Mouse (Mus musculus): ENCODE results near the gene Asic2. TPM values are rescaled to one million over a fixed set of nuclear protein-coding genes. Genes with fewer than 3 reads are reported as not detected.
A peak's percentile ranks its signal among the peaks of the same experiment; 100 is the strongest.
"Not testable (repeated sequence)": the region's sequence is repeated elsewhere in the genome, so short reads cannot be mapped to it uniquely, and the experiment has no call there.

The Asic2 gene
- polyA plus RNA-seq, 1 experiment from 2014 or later, result 7.7 TPM

DNA sequence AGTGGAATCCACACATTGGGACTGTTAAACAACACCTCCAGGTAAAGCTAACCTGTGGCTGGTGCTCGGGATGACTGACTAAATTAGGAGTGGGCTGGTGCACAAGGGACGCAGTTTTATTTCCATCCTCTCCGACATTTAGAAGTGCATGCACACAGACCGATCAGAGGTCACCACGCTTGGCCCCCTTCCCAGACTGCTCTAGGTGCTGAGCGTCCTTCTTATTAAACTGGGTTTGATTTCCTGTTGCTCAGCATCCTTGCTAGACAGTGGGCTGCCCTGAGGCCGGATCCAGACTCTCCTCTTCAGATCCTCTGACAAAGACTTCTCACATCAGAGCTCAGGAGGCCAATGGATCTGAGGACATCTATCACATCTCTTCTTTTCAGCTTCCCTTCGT, 596.7 kb downstream of the Asic2 start:
- Histone ChIP-seq H3K27me3 (no peaks in the 10 kb centered on the region; the same call in 1 of the 2 replicates), H3K4me3 (no peak overlapping the region), H3K4me2 (no peak overlapping the region), H3K9ac (no peak overlapping the region), H3K36me3 (no peaks in the 10 kb centered on the region), H3K4me1 (replicated peaks) (peaks cover 32% of the 10 kb centered on the region), H3K9me3 (no peaks in the 10 kb centered on the region), H3K27ac (0 out of 2 replicates have a peak overlapping the region, but pooled peaks have one; percentile 15)
- no peak for ATAC-seq (ENCODE audit: low FRiP score)
- WGBS, result 52% methylated on average over 8 of the region's 8 CpGs

DNA sequence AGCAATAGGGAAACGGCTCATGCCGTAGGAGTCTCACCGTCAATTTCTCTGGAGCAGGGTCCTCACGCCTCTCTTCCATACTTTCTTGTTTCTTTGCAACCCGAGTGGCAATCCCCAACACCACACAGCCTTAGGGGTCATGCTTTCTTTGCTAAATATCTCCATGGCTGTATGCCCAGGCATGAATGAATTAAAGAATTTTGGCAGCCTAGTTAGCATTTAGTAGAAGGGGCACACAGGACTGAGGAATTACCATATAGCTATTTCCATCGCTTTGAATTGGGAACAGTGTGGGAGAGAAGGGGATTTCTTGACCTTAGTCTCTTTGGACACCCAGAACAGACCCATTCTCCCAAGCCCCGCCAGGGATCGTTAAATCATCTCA, 597.8 kb downstream of the Asic2 start:
- 46% methylated on average over 8 of the region's 8 CpGs for WGBS
- Histone ChIP-seq H3K9me3 (no peaks in the 10 kb centered on the region), H3K36me3 (no peaks in the 10 kb centered on the region), H3K9ac (no peak overlapping the region), H3K4me1 (replicated peaks) (peaks cover 32% of the 10 kb centered on the region), H3K27ac (no peak overlapping the region; the same call in 1 of the 2 replicates), H3K27me3 (no peaks in the 10 kb centered on the region; the same call in 1 of the 2 replicates), H3K4me2 (no peak overlapping the region), H3K4me3 (no peak overlapping the region)
- ATAC-seq (ENCODE audit: low FRiP score), result no peak

DNA sequence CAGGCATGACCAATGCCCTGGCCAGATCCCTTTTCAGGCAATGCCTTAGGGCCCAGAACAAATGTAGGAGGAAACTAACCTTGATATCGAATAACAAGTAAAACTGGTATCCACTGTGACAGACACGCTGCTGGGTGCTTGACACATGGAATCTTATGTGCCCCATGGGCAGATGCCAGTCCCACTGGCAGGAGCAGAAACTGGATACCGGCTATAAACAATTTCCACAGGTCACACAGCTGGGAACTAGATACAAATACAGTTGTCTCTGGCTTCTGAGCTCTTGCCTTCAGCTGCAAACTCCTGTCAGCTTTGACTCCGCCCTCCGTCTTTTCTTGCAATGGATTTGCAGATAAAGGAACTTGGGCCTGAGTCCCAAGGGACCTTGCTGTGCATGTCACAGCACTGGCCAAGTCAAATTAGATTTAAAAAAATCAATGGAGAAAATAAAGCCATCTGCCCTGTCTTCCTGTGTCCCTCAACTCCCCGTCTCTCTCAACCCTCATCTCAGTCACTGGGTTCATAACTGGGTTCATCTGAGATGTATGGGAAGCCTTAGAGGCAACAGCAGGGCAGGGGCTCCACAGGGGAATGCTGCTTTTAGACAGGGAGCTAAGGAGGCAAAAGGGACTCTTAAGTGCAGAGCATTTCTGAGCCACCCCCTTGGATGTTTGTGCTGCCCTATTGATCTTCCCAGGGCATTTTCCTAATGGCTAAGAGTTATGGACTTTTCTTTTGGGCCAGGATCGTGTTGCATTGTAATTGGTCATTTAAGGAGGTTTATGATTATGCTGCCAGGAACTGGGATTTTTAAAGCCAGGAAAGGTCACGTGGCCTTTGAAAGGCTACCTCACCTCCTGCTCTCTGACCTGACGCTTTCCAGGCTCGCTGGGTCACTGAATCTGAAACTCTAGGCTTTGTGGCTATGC, 598.5 kb downstream of the Asic2 start:
- no peaks in the 10 kb centered on the region; the same call in 1 of the 2 replicates for H3K27me3 ChIP-seq
- H3K36me3 ChIP-seq, result no peaks in the 10 kb centered on the region
- H3K9ac ChIP-seq, result no peak overlapping the region
- ATAC-seq (ENCODE audit: low FRiP score), result no peak
- H3K27ac ChIP-seq, result no peak overlapping the region; the same call in 1 of the 2 replicates
- H3K4me2 ChIP-seq, result no peak overlapping the region
- H3K4me3 ChIP-seq, result no peak overlapping the region
- H3K9me3 ChIP-seq, result no peaks in the 10 kb centered on the region
- WGBS, result 41% methylated on average over 10 of the region's 10 CpGs
- H3K4me1 ChIP-seq (replicated peaks), result peaks cover 32% of the 10 kb centered on the region

DNA sequence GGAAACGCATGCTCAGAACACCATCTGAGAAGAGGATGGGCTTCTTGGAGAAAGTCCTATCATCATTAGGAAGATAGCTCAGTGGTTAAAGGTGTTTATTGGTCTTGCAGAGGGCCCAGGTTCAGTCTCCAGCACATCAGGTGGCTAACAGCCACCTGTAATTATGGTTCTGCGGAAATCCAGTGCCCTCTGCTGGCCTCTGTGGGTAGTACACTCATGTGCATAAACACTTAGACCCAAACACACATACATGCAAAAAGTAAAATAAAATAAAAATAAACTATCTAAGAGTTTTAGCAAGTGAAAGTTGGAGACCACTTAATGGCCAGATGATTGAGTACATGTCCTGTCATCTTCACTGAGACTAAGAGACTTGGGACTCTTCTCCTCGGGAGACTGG, 603.8 kb downstream of the Asic2 start:
- no peak overlapping the region for H3K4me2 ChIP-seq
- no peaks in the 10 kb centered on the region for H3K36me3 ChIP-seq
- 0 out of 2 replicates have a peak, but pooled peaks cover 5% of the 10 kb centered on the region for H3K27me3 ChIP-seq
- H3K9ac ChIP-seq, result no peak overlapping the region
- H3K4me3 ChIP-seq, result no peak overlapping the region
- no peak overlapping the region for H3K27ac ChIP-seq
- H3K9me3 ChIP-seq, result no peaks in the 10 kb centered on the region
- ATAC-seq (ENCODE audit: low FRiP score), result no peak
- H3K4me1 ChIP-seq (replicated peaks), result peaks cover 7% of the 10 kb centered on the region
- WGBS, result over 99% methylated on average over 3 of the region's 3 CpGs

DNA sequence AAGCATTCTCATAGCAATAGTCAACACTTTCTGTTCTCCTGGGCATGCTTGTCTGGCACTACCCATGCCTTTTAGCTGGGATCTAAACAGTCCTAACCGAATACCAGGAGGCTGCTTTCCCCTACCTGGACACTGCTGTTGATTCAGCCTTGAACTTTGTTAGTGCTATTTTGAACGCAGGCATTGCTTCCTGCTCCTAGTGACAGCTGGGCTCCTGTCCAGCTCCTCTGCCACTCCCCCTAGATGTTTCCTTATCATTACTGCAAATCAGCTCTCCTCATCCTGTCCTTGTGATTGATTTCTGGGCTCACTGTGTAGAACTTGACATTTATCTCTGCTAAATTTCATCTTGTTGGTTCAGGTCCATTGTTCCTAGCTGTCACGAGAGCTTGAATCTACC, 605.8 kb downstream of the Asic2 start:
- H3K4me1 ChIP-seq (replicated peaks), result peaks cover 3% of the 10 kb centered on the region; the same call in 1 of the 2 replicates
- no peaks in the 10 kb centered on the region for H3K36me3 ChIP-seq
- H3K4me3 ChIP-seq, result no peak overlapping the region
- H3K9ac ChIP-seq, result no peak overlapping the region
- H3K9me3 ChIP-seq, result no peaks in the 10 kb centered on the region
- ATAC-seq (ENCODE audit: low FRiP score), result no peak
- no peak overlapping the region for H3K4me2 ChIP-seq
- WGBS, result 66% methylated on average over 3 of the region's 3 CpGs
- H3K27ac ChIP-seq, result no peak overlapping the region
- H3K27me3 ChIP-seq, result 0 out of 2 replicates have a peak, but pooled peaks cover 5% of the 10 kb centered on the region

DNA sequence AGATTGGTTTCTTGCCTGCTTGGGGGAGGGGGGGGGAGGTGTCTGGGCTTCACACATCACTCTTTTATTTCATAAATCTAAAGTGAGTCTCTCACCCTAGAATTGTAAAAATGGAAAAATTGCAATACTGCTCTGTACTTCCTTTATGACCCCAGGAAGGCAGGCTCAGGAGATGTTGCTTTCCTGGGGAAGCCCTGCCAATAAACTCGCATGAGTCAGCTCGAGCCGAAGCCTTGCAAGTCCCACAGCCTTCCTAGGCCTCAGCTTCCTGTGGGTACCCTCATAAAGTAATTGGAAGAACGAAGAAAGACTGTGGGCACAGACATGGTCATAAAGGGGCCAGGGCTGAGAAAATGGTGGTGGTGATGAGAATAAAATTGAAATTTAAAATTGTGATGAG, 607.2 kb downstream of the Asic2 start:
- no peak overlapping the region for H3K9ac ChIP-seq
- WGBS, result 84% methylated on average over 4 of the region's 4 CpGs
- H3K9me3 ChIP-seq, result no peaks in the 10 kb centered on the region
- no peak overlapping the region for H3K4me3 ChIP-seq
- H3K27me3 ChIP-seq, result 0 out of 2 replicates have a peak, but pooled peaks cover 5% of the 10 kb centered on the region
- H3K27ac ChIP-seq, result no peak overlapping the region
- H3K4me2 ChIP-seq, result no peak overlapping the region
- no peak for ATAC-seq (ENCODE audit: low FRiP score)
- H3K4me1 ChIP-seq (replicated peaks), result peaks cover 3% of the 10 kb centered on the region; the same call in 1 of the 2 replicates
- H3K36me3 ChIP-seq, result no peaks in the 10 kb centered on the region

DNA sequence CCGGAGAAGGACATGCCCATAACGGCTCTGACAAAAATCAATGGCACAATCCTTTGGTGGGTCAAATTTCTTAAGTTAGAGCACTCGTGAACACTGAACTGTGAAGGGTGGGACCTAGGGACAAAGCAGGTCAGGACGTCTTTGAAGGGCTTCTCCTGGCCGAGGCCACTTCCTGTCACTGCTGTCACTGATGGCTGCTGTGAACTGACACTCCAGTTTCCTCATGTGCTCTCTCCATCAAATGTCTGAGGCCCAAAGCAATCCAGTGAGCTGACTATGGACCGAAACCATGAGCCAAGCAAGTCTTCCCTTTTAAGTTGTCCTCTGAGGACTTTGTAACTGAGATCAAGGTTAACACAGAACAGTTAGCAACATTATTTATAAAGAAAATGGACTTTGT, 617.8 kb downstream of the Asic2 start:
- H3K4me3 ChIP-seq; H3K36me3 ChIP-seq; H3K9ac ChIP-seq; H3K27ac ChIP-seq; H3K4me1 ChIP-seq (replicated peaks); H3K9me3 ChIP-seq; H3K27me3 ChIP-seq; H3K4me2 ChIP-seq; ATAC-seq (ENCODE audit: low FRiP score): not testable (repeated sequence)
- WGBS, result 68% methylated on average over 5 of the region's 6 CpGs

DNA sequence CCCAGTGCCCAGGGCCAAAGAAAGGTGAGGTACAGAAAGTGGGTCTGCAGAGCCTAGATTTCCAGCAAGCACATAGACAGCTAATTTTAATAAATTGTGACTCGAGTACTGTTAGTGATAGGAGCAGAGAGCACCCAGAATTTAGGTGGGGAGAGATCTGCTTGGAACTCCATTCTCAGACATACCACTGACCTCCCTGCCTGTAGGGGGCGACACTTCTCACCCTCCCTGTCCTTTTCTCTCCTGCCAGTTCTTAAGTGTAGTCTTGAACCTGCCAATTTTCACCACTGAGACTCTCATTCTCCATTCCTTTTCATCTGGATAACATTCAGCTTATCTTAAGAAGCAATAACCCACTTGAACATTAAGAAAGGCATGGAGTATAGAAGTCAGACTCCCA, 636.3 kb downstream of the Asic2 start:
- Histone ChIP-seq H3K4me3 (no peak overlapping the region), H3K27me3 (no peaks in the 10 kb centered on the region), H3K9me3 (no peaks in the 10 kb centered on the region), H3K4me1 (replicated peaks) (no peaks in the 10 kb centered on the region), H3K27ac (no peak overlapping the region), H3K4me2 (no peak overlapping the region), H3K36me3 (no peaks in the 10 kb centered on the region), H3K9ac (no peak overlapping the region)
- no peak for ATAC-seq (ENCODE audit: low FRiP score)
- 81% methylated on average over 2 of the region's 2 CpGs for WGBS

DNA sequence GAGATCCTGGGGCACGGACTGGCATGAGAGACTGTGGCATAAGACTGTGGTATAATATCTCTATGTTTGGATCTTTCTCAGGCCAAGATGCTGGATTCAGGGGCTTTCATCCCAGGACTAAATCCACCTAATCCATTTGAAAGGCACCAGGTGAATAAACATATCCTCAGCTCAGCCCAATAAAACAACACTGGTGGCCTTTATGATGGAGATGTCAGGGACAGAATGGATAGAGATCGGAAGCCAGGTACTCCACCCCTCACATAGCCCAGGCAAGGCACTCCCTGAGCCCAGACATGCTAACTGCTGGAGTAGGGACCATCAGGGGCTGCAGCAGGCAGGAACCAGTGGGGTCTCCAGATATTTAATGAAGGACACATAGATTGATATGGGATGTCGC, 637.3 kb downstream of the Asic2 start:
- Histone ChIP-seq H3K27ac (no peak overlapping the region), H3K27me3 (no peaks in the 10 kb centered on the region), H3K36me3 (no peaks in the 10 kb centered on the region), H3K4me1 (replicated peaks) (no peaks in the 10 kb centered on the region), H3K4me3 (no peak overlapping the region), H3K4me2 (no peak overlapping the region), H3K9me3 (no peaks in the 10 kb centered on the region), H3K9ac (no peak overlapping the region)
- ATAC-seq (ENCODE audit: low FRiP score), result no peak
- WGBS, result 85% methylated on average over 3 of the region's 3 CpGs

DNA sequence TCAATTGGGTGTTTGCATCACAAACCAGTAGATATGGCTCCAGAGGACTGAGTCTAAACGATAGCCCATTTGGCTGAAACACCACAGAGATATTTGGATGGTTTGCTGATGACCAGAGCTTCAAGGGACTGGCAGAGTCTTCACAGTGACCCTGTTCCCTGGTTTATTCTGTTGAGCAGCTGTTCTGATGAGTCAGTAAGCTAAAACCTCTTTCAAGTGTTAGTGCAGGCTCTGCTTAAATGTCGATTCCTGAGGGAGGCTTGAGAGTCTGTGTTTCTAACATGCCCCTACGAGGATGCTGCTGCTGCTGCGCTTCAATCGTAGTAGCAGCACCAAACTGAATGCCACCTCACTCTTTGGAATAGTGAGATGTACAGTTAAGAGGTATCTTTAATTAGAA, 640.2 kb downstream of the Asic2 start:
- no peak overlapping the region for H3K27ac ChIP-seq
- H3K9me3 ChIP-seq, result no peaks in the 10 kb centered on the region
- no peaks in the 10 kb centered on the region for H3K36me3 ChIP-seq
- WGBS, result 88% methylated on average over 5 of the region's 5 CpGs
- no peaks in the 10 kb centered on the region for H3K4me1 ChIP-seq (replicated peaks)
- H3K4me2 ChIP-seq, result no peak overlapping the region
- no peak for ATAC-seq (ENCODE audit: low FRiP score)
- H3K4me3 ChIP-seq, result no peak overlapping the region
- H3K27me3 ChIP-seq, result no peaks in the 10 kb centered on the region
- no peak overlapping the region for H3K9ac ChIP-seq

DNA sequence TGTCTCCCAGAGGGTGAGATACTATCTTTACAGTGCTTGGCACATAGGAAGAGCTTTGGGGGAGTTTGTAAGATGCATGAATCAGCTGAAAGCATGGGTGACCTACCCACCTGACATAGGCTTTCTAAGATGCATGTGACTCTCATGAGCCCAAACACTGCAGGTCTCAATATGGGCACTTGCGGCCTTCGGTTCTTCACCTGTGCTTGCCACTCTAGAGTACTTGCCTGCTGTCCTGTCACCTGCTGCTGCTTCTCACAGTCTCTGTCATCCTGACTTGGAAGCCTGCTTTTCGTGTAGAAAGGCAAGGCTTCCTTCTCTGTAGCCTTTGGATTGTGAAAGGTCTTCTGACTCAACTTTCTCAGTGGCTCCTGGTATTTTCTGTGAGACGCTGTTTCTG, 645.1 kb downstream of the Asic2 start:
- Histone ChIP-seq H3K36me3 (no peaks in the 10 kb centered on the region), H3K9ac (no peak overlapping the region), H3K27me3 (no peaks in the 10 kb centered on the region), H3K27ac (no peak overlapping the region), H3K4me2 (no peak overlapping the region), H3K4me3 (no peak overlapping the region), H3K4me1 (replicated peaks) (no peaks in the 10 kb centered on the region), H3K9me3 (no peaks in the 10 kb centered on the region)
- 93% methylated on average over 4 of the region's 4 CpGs for WGBS
- ATAC-seq (ENCODE audit: low FRiP score), result no peak

DNA sequence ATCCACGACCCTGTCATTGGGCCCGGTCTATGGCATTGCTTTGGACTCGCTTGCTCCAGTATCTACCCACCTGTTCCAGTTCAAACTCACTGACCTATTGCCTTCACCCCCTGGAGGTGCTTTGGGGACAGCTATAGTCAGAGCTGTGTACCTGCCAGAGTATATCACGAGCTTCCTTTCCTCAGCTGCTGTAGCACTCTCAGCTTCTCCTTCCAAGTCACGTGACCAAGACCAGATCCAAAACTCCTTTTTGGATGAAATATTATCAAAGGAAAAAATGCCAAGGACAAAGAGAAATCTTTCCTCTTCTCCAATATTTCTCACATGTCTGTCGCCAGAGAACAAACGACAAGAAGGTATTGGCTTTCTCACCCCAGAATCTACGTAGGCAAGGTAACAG, 645.8 kb downstream of the Asic2 start:
- Histone ChIP-seq H3K9me3 (no peaks in the 10 kb centered on the region), H3K36me3 (no peaks in the 10 kb centered on the region), H3K9ac (no peak overlapping the region), H3K27me3 (no peaks in the 10 kb centered on the region), H3K27ac (no peak overlapping the region), H3K4me2 (no peak overlapping the region), H3K4me1 (replicated peaks) (no peaks in the 10 kb centered on the region; the same call in 1 of the 2 replicates), H3K4me3 (no peak overlapping the region)
- ATAC-seq (ENCODE audit: low FRiP score), result no peak
- WGBS, result 92% methylated on average over 8 of the region's 8 CpGs

DNA sequence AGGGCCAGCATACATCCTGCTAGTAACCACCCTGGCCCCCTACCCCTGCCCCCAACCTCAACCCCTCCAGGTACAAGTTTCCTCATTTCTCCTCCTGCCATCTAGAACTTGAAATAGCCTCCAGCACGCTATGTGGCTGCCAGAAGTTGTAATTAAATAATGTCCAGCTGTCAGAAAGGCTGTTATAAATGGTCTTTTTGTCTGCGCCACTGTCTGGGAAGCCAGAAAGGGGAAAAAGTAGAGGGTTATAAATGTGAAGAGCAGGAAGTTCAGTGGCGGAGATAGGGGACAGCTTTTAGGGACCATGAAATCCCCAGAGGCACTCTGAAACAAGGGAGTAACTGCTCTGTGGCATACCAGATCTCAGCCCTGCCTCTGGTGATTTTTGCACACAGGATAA, 678.2 kb downstream of the Asic2 start:
- no peak for ATAC-seq (ENCODE audit: low FRiP score)
- Histone ChIP-seq H3K27ac (no peak overlapping the region), H3K4me2 (no peak overlapping the region), H3K9me3 (no peaks in the 10 kb centered on the region), H3K36me3 (no peaks in the 10 kb centered on the region), H3K4me3 (no peak overlapping the region), H3K4me1 (replicated peaks) (0 out of 2 replicates have a peak, but pooled peaks cover 2% of the 10 kb centered on the region), H3K27me3 (no peaks in the 10 kb centered on the region; the same call in 1 of the 2 replicates), H3K9ac (no peak overlapping the region)
- 37% methylated on average over 3 of the region's 3 CpGs for WGBS
